8 mouse cellular contexts compared by ENCODE assay signal in the genomic region with DNA sequence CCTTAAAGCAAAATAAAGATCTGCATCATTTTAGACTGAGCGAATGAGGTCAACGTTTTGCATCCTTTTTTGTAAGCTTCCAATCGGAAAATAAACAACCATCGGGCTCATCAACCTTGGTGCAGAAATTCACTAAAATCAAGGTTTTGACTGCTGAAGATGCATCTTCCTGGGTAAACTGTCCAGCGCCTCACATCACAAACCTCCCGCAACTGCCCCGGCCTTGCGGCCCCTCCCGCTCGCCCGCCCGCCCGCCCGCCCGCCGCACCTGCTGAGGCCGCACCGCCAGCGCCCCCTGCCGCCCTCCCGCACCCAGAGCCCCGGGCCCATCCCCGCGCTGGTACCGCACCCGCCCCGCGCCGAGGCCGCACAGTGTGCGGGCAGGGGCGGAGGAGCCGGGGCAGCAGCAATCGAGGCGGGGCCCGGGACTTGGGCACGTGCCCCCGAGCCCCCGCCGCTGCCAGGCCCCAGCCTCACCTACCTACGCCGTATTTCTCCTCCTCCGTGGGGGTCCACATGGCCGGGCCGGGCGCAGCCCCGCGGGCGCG. TPM values are rescaled to one million over a fixed set of nuclear protein-coding genes. Genes with fewer than 3 reads are reported as not detected.
DNase-seq lines count a peak whose midpoint lies in the region; ATAC-seq and TF ChIP-seq lines count a peak whose summit lies in the region.

No protein-coding gene starts in this region.

- H3K27ac ChIP-seq in midbrain, postnatal 0 days (ENCODE audit: low read depth, low read length): peak overlapping the region; percentile 93

- no peak for ATAC-seq in erythroblast, adult 5-6 weeks (replicated peaks; ENCODE audit: low FRiP score, poor library complexity, severe bottlenecking)
- ATAC-seq in granulocyte monocyte progenitor cell, adult 5-6 weeks (replicated peaks; ENCODE audit: poor library complexity, severe bottlenecking): peak; percentile 38; the same call in 1 of the 2 replicates
- ATAC-seq in midbrain, postnatal 0 days (ENCODE audit: low FRiP score): peak; percentile 88

- 4% methylated on average over 33 of the region's 50 CpGs for WGBS in midbrain, postnatal 0 days

- H3K27me3 ChIP-seq in erythroblast, embryonic 14.5 days (ENCODE audit: control insufficient read depth): peaks cover 82% of the 10 kb centered on the region
- H3K27me3 ChIP-seq in midbrain, postnatal 0 days (ENCODE audit: insufficient read depth, low read length): no peaks in the 10 kb centered on the region

- H3K36me3 ChIP-seq in erythroblast, embryonic 14.5 days (ENCODE audit: control insufficient read depth): no peaks in the 10 kb centered on the region
- H3K36me3 ChIP-seq in midbrain, postnatal 0 days (ENCODE audit: insufficient read depth, low read length): no peaks in the 10 kb centered on the region

- peak; percentile 37 for TF ChIP-seq CTCF in midbrain, postnatal 0 days (IDR thresholded peaks at IDR 0.05)

- H3K4me1 ChIP-seq in erythroblast, embryonic 14.5 days (ENCODE audit: control insufficient read depth): peaks cover 2% of the 10 kb centered on the region; the same call in 1 of the 2 replicates
- 0 out of 2 replicates have a peak, but pooled peaks cover 3% of the 10 kb centered on the region for H3K4me1 ChIP-seq in midbrain, postnatal 0 days (ENCODE audit: insufficient read depth, low read length)

- H3K9ac ChIP-seq in midbrain, postnatal 0 days (replicated peaks; ENCODE audit: low read length, poor library complexity, severe bottlenecking): peak overlapping the region; percentile 97

- peak; percentile 14 for DNase-seq in urinary bladder, postnatal 14 days (ENCODE audit: low spot score)
- DNase-seq in urinary bladder, postnatal 36 days (ENCODE audit: low spot score in 2 of 2): no peak
- DNase-seq in layer of hippocampus, postnatal 36 days: peak; percentile 54 to 72
- peak; percentile 61 for DNase-seq in midbrain, postnatal 0 days (ENCODE audit: low spot score)
- peak; percentile 65 for DNase-seq in thymus, postnatal 4 days

- peak overlapping the region; percentile 61 for H3K4me2 ChIP-seq in midbrain, postnatal 0 days (ENCODE audit: low read depth, low read length, poor library complexity, severe bottlenecking)

- no peaks in the 10 kb centered on the region; the same call in 1 of the 2 replicates for H3K9me3 ChIP-seq in erythroblast, embryonic 14.5 days (ENCODE audit: control insufficient read depth, low read length)
- H3K9me3 ChIP-seq in midbrain, postnatal 0 days (ENCODE audit: low read length): no peaks in the 10 kb centered on the region

- peak overlapping the region; percentile 28 for H3K4me3 ChIP-seq in erythroblast, embryonic 14.5 days (replicated peaks)
- H3K4me3 ChIP-seq in midbrain, postnatal 0 days (ENCODE audit: low read depth, low read length): peak overlapping the region; percentile 94

RNA-seq across cellular contexts. Expression of a gene that starts 0.6 kb away (rescaled TPM):
- polyA plus RNA-seq in erythroblast, embryonic 14.5 days (2012): 0.07 TPM in 1 of 2 replicates, not detected in the other
- 1.5 TPM in 1 of 2 replicates, not detected in the other for total RNA-seq in erythroblast, adult 5-6 weeks (2015; ENCODE audit: low replicate concordance)
- not detected in 2 replicates for total RNA-seq in erythroblast, adult 5-6 weeks (2017; ENCODE audit: low replicate concordance)
- 0.39 TPM in 1 of 2 replicates, not detected in the other for total RNA-seq in granulocyte monocyte progenitor cell, adult 5-6 weeks (2014; fragmentation: Nextera tagmentation)
- total RNA-seq in granulocyte monocyte progenitor cell, adult 5-6 weeks (2017): 0.05 and 0.17 TPM in 2 replicates
- 100 to 1,000 TPM; 107 to 108 TPM for total RNA-seq in layer of hippocampus, postnatal 36 days (2021)
- 56.3 and 58.8 TPM in 2 replicates for total RNA-seq in midbrain, postnatal 0 days (2014; rRNA removed)
- polyA plus RNA-seq in midbrain, postnatal 0 days (2015; fragmentation: Nextera tagmentation; extraction: Ambion mirVana): 17.7 and 20.5 TPM in 2 replicates

RNA-seq across cellular contexts. Expression of a gene that starts 58.6 kb away (rescaled TPM):
- polyA plus RNA-seq in erythroblast, embryonic 14.5 days (2012): 0.11 TPM in 2 replicates
- total RNA-seq in erythroblast, adult 5-6 weeks (2015; ENCODE audit: low replicate concordance): 10.8 and 25.3 TPM in 2 replicates
- 25.1 and 41.4 TPM in 2 replicates for total RNA-seq in erythroblast, adult 5-6 weeks (2017; ENCODE audit: low replicate concordance)
- total RNA-seq in granulocyte monocyte progenitor cell, adult 5-6 weeks (2014; fragmentation: Nextera tagmentation): 186 and 231 TPM in 2 replicates
- total RNA-seq in granulocyte monocyte progenitor cell, adult 5-6 weeks (2017): 191 and 207 TPM in 2 replicates
- 1 to 10 TPM; 1.6 to 2.9 TPM for total RNA-seq in layer of hippocampus, postnatal 36 days (2021)
- 2.3 and 3.2 TPM in 2 replicates for total RNA-seq in midbrain, postnatal 0 days (2014; rRNA removed)
- 1.3 and 2.2 TPM in 2 replicates for polyA plus RNA-seq in midbrain, postnatal 0 days (2015; fragmentation: Nextera tagmentation; extraction: Ambion mirVana)

Comparison
In these comparisons a context has a peak if more than half of its experiments do, and no peak if none do; other contexts are left out.
1. DNase-seq: peak in urinary bladder, postnatal 14 days (single experiment), layer of hippocampus, postnatal 36 days (2 of 2), midbrain, postnatal 0 days (single experiment) and thymus, postnatal 4 days (single experiment); none in urinary bladder, postnatal 36 days (0 of 2).
2. RNA of a gene that starts 0.6 kb away (total RNA-seq): 107 to 108 TPM in layer of hippocampus, postnatal 36 days and 56.3 to 58.8 TPM in midbrain, postnatal 0 days; 1.5 TPM in erythroblast, adult 5-6 weeks and 0.05 to 0.39 TPM in granulocyte monocyte progenitor cell, adult 5-6 weeks; every median in the first group is over 10 times any median in the second.
3. RNA of a gene that starts 58.6 kb away (total RNA-seq): 186 to 231 TPM in granulocyte monocyte progenitor cell, adult 5-6 weeks; 10.8 to 41.4 TPM in erythroblast, adult 5-6 weeks, 2.3 to 3.2 TPM in midbrain, postnatal 0 days and 1.6 to 2.9 TPM in layer of hippocampus, postnatal 36 days; every median in the first group is over 4 times any median in the second.